Mouse (Mus musculus) heart, postnatal 0 days (tissue): ENCODE results near the gene Mycbp2. TPM values are rescaled to one million over a fixed set of nuclear protein-coding genes. Genes with fewer than 3 reads are reported as not detected.

Experiments used
- ATAC-seq: fragments of 200-750 bp; cut with Nextera tagmentation; 2 replicates; pipeline ENCODE4 v1.8.0; 2017; ENCODE audit warnings: low read depth, moderate number of reproducible peaks, moderate library complexity; ENCODE audit not compliant: insufficient read depth
- DNase-seq: peaks from one replicate; pipeline ENCODE4 v3.0.0-alpha.2; 2016; ENCODE audit warnings: low spot score
- H3K27ac ChIP-seq: fragments of 300-500 bp; sonication (generic); 2 replicates; pipeline ENCODE4 v1.5.1; 2014; ENCODE audit warnings: low read depth, mild to moderate bottlenecking
- H3K27me3 ChIP-seq: fragments of 300-500 bp; sonication (generic); 2 replicates; pipeline ENCODE4 v1.6.1; 2014; ENCODE audit warnings: low read length, mixed read lengths; ENCODE audit not compliant: control insufficient read depth, insufficient read depth
- H3K36me3 ChIP-seq: fragments of 300-500 bp; sonication (generic); replicated peaks from 2 replicates; pipeline ENCODE4 v1.6.1; 2014; ENCODE audit warnings: low read length, mixed read lengths; ENCODE audit not compliant: control insufficient read depth, insufficient read depth
- H3K4me1 ChIP-seq: fragments of 300-500 bp; sonication (generic); 2 replicates; pipeline ENCODE4 v1.6.1; 2014; ENCODE audit warnings: antibody characterized with exemption; ENCODE audit not compliant: control insufficient read depth, insufficient read depth
- H3K4me2 ChIP-seq: fragments of 300-500 bp; sonication (generic); 2 replicates; pipeline ENCODE4 v1.6.1; 2014; ENCODE audit warnings: low read depth, mild to moderate bottlenecking, low read length, moderate library complexity
- H3K4me3 ChIP-seq: fragments of 300-500 bp; sonication (generic); 2 replicates; pipeline ENCODE4 v1.5.1; 2014; ENCODE audit warnings: low read depth, low read length
- H3K9ac ChIP-seq: fragments of 300-500 bp; sonication (generic); replicated peaks from 2 replicates; pipeline ENCODE4 v1.6.1; 2014; ENCODE audit warnings: low read depth, low read length, mixed read lengths
- H3K9me3 ChIP-seq: fragments of 300-500 bp; sonication (generic); replicated peaks from 2 replicates; pipeline ENCODE4 v1.6.1; 2016; ENCODE audit warnings: low read length; ENCODE audit not compliant: control insufficient read depth
- CTCF ChIP-seq: IDR thresholded peaks from 2 replicates; pipeline ENCODE4 v1.5.1; 2016; ENCODE audit warnings: antibody characterized with exemption, control low read depth, low read depth
- EP300 ChIP-seq: IDR thresholded peaks from 2 replicates; pipeline ENCODE4 v1.6.1; 2016; ENCODE audit warnings: antibody characterized with exemption, low read depth
- WGBS: fragments of 180-500 bp; shearing (Covaris S2); extraction: QIAGEN DNeasy Blood & Tissue Kit; methylation state at CpG from one replicate; pipeline ENCODE4 v1.1.7; 2014; 5-methylcytosine and 5-hydroxymethylcytosine counted together
- polyA plus RNA-seq: library from polyadenylated mRNA; unstranded; fragments of >200 nt; fragmentation: Nextera tagmentation; extraction: Ambion mirVana; gene quantifications from 2 replicates; pipeline ENCODE4 v1.2.1, GENCODE M21; 2015
- total RNA-seq: library from RNA; depleted of rRNA; stranded (reverse); fragments of >200 nt; gene quantifications from 2 replicates; pipeline ENCODE4 v1.2.3, GENCODE M21; 2014; ENCODE audit warnings: low replicate concordance; rRNA removed

The Mycbp2 gene
- total and polyA plus RNA-seq, 2 experiments from 2014 or later = 8.7 to 20.2 TPM

DNA sequence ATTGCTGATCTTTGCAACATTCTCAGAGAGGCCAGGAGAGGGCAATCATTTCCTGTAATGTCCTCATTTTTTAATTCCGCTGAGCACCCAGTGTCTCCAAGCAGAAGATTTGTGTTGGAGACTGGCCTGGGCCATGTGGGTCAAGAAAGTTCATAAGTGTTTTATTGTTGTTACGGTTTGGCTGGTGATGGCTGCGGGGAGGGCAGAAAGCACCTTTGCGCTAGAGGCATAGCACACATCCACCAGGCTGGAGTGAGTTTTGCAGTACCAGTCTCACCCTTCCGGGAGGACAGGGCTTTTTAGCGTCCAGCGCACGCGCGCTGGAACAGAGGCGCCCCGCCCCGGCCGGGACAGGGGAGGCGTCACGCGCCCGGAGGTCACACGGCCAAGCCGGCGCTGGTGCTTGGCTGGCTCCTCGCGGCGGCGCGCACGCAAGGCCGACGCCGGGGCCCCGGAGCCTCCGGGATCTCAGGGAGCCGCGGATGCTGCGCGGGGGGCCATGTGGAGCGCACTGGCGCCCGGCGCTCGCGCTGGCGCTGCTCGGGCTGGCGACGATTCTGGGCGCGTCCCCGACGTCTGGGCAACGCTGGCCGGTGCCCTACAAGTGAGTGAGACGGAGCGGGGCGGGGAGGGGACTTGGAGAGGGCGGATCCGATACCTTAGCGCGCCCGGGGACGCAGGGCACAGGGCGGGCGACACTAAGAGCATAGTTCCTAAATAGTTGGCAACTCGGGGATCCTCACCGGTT lies 276.6 kb downstream of the Mycbp2 start, which contains the start of gene Cln5:
Gene Cln5, plus strand, starts transcription at position 353 of the 748 bp plus-strand sequence.
- H3K9me3 ChIP-seq = no peaks in the 10 kb centered on the region
- peaks cover 5% of the 10 kb centered on the region; the same call in 1 of the 2 replicates for H3K4me1 ChIP-seq
- ATAC-seq (peak; percentile 98), DNase-seq (peak; percentile 96)
- peak; percentile 44 for TF ChIP-seq CTCF
- peak; percentile 50; the same call in 1 of the 2 replicates for TF ChIP-seq EP300
- under 1% methylated on average over 61 of the region's 65 CpGs for WGBS
- peak within 1 kb of the TSS; percentile 58 for H3K9ac ChIP-seq
- peaks cover 15% of the 10 kb centered on the region for H3K36me3 ChIP-seq
- peak within 1 kb of the TSS; percentile 82 for H3K4me3 ChIP-seq
- peak within 1 kb of the TSS; percentile 95 for H3K4me2 ChIP-seq
- H3K27me3 ChIP-seq = no peaks in the 10 kb centered on the region
- H3K27ac ChIP-seq = peak within 1 kb of the TSS; percentile 92

DNA sequence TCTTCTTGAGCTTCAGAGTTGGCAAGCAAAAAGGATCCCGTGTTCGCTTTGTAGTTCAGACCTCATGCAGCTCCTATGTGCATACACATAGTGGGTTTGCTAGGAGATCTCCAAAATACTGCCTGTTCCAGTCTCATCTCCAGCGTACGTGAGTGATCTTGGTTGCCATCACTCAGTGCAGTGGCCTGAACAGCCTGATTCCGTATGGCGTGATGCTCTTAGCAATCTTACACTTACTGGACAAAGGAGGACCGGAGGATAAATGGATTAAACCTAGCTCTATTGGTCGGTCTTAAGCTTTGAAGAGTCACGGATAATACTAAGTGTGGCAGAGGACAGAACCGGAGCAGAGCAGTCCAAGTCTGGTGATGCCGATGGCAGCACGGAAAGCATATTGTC lies 277.1 kb downstream of the Mycbp2 start:
- WGBS = 11% methylated on average over 12 of the region's 12 CpGs
- peak overlapping the region; percentile 92 for H3K27ac ChIP-seq
- H3K4me1 ChIP-seq = peaks cover 5% of the 10 kb centered on the region; the same call in 1 of the 2 replicates
- no peaks in the 10 kb centered on the region for H3K9me3 ChIP-seq
- H3K9ac ChIP-seq = 0 out of 2 replicates have a peak overlapping the region, but pooled peaks have one; percentile 58
- no peaks in the 10 kb centered on the region for H3K27me3 ChIP-seq
- H3K4me3 ChIP-seq = peak overlapping the region; percentile 82
- H3K36me3 ChIP-seq = peaks cover 15% of the 10 kb centered on the region
- H3K4me2 ChIP-seq = peak overlapping the region; percentile 95
- DNase-seq = no peak
- TF ChIP-seq CTCF (no peak), EP300 (no peak)
- peak; percentile 0; the same call in 1 of the 2 replicates for ATAC-seq

DNA sequence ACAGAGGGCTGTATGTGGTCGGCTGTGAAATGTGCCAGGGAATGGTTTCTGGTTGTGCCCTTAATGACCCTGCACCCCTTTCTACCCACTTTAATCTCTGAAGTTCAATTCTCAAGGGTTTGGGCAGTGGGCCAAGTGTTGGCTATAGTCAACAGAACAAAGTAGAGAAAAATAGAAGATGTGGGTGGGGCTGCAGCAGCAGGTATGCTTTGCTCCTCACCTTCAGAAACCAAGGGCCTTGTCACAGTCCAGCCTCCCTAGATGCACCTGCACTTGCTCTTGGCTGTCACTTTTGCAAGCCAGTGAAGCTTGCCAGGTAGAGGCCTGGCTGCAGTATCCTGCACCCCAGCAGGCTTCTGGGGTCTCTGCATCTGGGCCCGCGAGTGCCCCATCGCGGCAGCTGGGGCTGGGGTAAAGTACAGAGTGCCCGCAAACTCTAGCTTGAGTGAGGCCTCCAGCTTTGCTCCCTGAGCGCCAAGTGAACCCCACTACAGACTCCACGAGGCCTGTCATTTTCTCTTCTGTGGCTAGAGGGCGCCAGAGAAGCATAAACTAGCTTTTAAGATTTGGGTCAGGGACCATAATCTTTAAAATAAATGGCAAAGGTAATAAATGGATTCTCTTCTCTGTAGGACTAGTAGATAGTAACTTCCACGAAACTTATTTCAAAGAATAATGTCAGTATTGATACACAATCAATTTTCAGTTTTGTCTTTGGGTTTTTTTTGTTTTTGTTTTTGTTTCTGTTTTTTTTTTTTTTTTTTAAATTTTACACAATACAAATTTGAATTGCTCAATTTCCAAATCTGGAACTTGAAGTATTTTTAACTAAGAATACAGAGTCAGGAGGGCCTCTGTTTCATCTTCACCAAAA lies 281.1 kb downstream of the Mycbp2 start:
- Histone ChIP-seq H3K4me2 (peak overlapping the region; percentile 26; the same call in 1 of the 2 replicates), H3K27ac (no peak overlapping the region)

More for the DNA sequence above, 281.1 kb downstream of the Mycbp2 start:
- Histone ChIP-seq H3K9ac (no peak overlapping the region), H3K27me3 (no peaks in the 10 kb centered on the region), H3K9me3 (no peaks in the 10 kb centered on the region), H3K36me3 (no peaks in the 10 kb centered on the region), H3K4me1 (peaks cover 5% of the 10 kb centered on the region; the same call in 1 of the 2 replicates), H3K4me3 (no peak overlapping the region)
- peak; percentile 29 for DNase-seq
- TF ChIP-seq EP300 (no peak), CTCF (peak; percentile 66)
- WGBS = 7% methylated on average over 10 of the region's 10 CpGs
- no peak for ATAC-seq

Other genes starting within 250 kb of the Mycbp2 start
- gene Fbxl3, start 247.2 kb downstream of the Mycbp2 start, total RNA-seq = 74.3 and 99.7 TPM in 2 replicates
- 16.7 and 17.0 TPM in 2 replicates for gene Fbxl3, start 247.2 kb downstream of the Mycbp2 start, polyA plus RNA-seq
- gene Scel, start 166.5 kb upstream of the Mycbp2 start, total RNA-seq = 2.7 TPM in 1 of 2 replicates, not detected in the other
- 0.05 and 0.14 TPM in 2 replicates for gene Scel, start 166.5 kb upstream of the Mycbp2 start, polyA plus RNA-seq